Mouse (Mus musculus) layer of hippocampus, postnatal 10 days (tissue): ENCODE results near the gene Fam234b. TPM values are rescaled to one million over a fixed set of nuclear protein-coding genes. Genes with fewer than 3 reads are reported as not detected.

Source experiments
- DNase-seq, 2 experiments: peaks; one replicate each; pipeline ENCODE4 v3.0.0; 2021; ENCODE audit warnings: low spot score in 2 of 2
- total RNA-seq, 2 experiments: library from RNA; stranded (reverse); gene quantifications; 2 replicates each; pipeline ENCODE4 v1.2.3; 2021

Fam234b gene
- total RNA-seq, 2 experiments from 2014 or later: 112 to 127 TPM

GRCm38 (mm10) chr6:135182925-135183324, 14.9 kb upstream of the Fam234b start:
- no peak for DNase-seq

- no peak for DNase-seq
Observed at GRCm38 (mm10) chr6:135183961-135184360, 13.8 kb upstream of the Fam234b start.

DNA sequence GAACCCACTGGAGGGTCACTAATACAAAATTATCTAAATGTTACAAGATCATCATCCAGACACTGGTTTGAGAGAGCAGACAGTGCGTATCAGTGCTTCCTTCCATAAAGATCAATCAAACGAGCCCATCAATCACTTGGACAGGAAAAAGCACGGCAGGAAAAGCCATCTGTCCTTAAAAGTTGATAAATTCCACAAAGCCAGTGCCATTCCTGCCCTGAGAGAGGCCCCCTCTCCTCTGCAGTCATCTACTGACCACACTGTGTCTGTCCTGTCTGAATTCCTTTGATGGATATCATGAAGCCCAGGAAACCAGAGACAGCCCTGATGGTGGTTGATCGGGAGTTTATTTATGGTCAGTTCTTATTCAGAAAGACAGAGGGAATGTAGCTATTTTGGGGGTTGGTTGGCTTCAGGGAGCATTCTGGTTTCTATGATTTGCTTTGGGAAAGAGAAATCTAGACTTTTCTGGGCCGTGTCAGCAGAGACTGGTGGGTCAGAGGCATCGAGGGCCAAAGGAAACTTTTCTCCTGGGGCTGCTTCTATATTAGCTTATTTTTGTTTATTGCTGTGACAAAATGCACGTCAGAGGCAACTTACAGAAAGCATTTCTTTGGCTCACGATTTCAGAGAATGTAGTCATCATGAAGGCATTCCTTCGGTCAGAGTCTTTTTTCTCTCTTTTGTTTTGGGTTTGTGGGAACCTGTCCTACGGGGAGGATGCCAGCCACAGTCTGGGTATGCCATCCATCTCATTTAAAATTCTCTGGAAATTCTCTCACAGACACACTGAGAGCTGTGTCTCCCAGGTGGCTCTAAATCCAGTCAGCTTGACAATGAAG, 10.5 kb upstream of the Fam234b start:
- DNase-seq: no peak

DNA sequence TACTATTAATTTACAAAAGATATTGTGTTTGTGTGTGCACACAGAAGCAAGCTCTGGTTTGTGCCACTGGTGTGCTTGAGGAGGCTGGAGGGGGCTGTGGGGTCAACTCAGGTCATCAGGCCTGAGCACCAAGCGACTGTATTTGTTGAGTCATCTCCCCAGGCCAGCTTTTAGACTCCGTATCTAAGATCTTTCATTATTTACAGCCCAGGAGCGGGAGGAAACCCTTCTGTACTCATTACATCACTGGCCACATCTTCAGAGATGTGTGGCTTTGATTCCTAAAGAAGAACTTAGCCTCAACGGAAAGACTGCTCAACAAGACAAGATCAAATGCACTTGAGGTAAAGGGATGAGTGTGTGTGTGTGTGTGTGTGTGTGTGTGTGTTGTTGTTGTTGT, 9.1 kb upstream of the Fam234b start:
- DNase-seq: no peak

DNA sequence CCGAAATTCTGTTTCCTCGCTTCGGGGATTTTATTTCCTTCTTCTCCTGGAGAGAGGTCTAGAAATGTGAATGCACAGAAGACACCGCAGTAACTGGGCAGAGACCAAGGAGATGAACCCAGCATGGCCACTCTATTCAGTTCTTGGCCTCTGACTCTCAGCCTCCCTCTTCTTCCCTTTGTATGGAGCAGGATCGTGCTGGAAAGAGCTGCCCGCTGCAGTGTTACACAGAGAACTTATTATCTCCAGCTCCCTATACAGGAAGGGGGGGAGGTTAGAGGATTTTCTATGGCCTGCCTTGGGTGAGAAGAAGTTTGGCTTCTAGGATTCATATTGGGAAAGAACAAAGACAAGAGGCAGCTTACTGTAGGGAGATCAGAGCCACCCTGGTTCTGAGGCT, 7.7 kb upstream of the Fam234b start:
- DNase-seq: no peak

GRCm38 (mm10) chr6:135191906-135192305, 5.9 kb upstream of the Fam234b start:
- DNase-seq: no peak

DNA sequence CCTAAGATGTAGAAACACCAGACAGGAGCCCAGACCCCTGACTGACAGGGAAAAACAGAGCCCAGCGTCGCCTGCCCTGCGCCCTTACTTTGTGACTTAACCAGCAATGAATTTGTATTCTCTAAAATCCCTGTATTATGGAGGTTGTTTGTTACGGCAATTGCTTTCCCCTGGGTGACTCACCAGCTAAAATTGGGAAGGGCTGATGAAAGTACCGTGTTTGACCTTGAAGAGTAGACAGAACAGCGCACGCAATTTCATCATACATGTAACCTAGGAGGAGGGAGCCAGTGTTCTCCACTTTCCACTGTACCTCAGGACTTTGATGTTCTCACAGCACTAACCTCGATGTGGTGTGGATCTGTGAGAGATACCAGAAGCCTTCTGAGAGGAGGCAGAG, 4.8 kb upstream of the Fam234b start:
- DNase-seq: no peak

DNA sequence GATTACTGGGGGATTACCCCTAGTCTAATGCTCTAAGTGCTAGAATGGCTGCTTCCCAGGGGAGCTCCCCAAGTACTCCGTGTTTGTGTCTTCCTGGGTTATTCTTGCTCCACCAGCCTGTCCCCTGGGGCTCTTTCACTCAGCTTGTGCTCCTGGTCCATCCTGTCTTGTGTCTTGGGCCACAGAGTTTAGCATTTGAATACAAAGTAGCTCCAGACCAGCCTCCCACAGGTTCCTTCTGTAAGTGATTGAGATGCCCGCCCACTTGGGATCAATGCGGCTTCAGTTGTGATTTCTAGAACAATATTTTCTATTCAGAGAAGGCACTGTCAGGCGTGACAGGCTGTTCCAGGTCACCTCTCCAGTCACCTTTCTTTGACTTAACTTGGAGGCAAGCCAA, 4.0 kb upstream of the Fam234b start:
- DNase-seq: no peak

- no peak for DNase-seq
Observed at GRCm38 (mm10) chr6:135194907-135195306, 2.9 kb upstream of the Fam234b start.

DNA sequence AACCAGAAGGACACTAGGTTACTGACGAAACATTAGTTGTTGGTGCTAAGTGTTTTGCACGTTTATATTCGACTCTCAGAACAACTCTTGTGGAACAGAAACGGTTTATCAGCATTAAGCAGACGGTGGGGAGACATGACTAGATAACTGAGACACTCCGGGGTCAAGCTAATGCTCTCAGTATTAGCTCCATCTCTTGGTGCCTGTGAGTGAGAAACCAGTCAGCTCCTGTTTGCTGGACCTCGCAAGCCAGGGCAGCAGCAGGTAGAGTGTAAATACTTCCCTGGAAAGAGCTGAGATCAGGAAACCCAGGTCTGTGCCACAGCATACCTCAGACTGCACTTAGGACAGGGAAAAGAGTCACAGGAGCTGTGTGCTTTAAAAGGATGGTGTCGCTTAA, 1.1 kb upstream of the Fam234b start:
- no peak for DNase-seq

- no peak for DNase-seq
Observed at GRCm38 (mm10) chr6:135197446-135197845, 331 bp upstream of the Fam234b start.

DNA sequence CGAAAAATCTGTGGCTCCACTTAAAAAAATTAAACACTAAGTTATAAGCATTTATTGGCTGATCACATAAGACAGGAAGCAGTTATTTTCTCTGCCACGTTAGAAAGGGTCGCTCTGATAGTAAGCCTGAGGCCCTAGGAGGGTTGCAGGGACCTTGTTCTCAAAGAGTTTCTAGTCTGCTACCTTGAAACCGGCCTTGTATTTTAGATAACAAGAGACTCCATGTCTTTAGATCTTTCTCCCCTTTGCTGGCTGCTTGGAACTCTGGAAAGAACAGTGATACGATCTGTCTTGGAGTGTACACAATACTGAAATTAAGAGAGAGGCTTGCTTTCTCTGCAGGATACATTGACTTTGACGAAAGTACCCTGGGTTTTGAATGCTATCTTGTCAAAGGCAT, 949 bp downstream of the Fam234b start:
- no peak for DNase-seq

- DNase-seq: no peak
Observed at GRCm38 (mm10) chr6:135200122-135200957, 2.6 kb downstream of the Fam234b start.

- no peak for DNase-seq
Observed at GRCm38 (mm10) chr6:135202668-135203067, 4.9 kb downstream of the Fam234b start.

- peak in 1 of 2 experiments; percentile 44 for DNase-seq
Observed at GRCm38 (mm10) chr6:135203737-135204136, 6.0 kb downstream of the Fam234b start.

DNA sequence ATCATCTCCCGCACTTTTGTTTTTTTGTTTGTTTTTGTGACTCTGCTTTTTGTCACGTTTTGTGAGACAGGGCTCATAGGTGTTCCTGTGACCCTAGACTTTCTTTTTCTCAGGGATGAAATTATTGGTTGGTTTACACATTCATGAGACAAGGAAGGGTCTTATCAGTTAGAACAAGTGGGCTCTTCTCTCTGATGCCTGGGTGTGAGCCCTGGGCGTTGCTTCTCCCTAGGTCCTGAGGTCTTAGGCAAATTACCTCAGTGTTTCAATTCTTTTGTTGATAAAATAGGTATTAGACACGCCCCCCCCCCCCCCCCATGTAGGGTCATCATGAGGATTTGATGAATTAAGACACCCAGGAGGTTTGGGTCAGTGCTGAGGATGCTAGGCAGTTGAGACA, 7.1 kb downstream of the Fam234b start:
- no peak for DNase-seq

DNA sequence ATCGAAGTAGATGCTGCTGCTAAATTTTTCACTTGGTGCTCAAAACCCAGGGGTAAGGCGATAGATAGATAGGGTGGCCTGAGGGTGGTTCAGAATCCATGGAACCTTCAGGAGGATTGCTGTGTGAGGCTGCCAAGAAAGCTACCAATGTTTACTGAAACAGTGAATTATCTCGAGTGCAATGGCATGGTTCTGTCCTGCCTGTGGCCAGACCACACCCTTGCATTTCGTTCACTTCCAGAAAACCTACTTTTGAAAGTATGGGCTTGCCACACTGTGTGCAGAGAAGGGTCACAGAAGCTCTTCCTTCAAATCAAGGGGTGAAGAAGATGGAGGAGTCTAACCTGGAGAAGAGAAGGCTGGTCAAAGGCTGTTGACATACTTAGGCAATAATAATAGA, 8.0 kb downstream of the Fam234b start:
- DNase-seq: no peak

DNA sequence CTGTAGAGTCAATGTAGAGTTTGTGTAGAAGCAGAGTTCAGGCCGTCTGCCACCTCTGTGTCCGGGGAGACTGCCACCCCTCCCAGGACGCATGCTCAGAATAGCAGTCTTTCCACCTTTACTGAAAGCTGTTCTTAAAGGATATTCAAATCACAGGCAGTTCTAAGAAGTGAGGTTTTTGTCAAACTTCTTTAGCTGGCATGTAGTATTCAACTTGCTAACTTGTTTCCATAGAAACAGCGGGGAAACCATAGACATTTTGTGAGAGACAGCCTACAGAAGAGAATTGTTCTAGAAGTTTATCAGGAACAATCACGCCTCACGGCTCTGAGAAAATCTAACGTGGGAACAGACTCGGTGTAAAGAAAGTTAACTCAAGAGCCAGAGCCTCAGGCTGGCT, 9.1 kb downstream of the Fam234b start:
- DNase-seq: no peak

DNA sequence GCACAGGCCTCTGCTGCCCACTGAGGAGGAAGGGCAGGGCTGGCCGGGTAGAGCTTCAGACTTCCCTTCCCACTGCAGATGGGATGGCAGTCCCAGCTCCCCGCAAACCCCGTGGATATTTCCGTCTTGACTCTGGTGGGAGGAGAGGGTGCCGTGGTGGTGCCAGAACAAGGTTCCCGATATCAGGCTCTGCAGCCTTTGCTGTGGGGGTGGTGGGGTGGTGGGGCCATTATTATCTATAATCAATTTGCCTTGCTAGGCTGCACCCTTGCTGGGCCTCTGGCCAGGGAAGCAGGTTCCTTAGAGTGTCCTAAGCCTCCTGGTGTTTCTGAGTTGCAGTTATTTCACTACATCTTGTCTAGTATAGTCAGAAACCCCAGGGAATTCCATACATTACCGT, 13.4 kb downstream of the Fam234b start:
- DNase-seq: no peak

DNA sequence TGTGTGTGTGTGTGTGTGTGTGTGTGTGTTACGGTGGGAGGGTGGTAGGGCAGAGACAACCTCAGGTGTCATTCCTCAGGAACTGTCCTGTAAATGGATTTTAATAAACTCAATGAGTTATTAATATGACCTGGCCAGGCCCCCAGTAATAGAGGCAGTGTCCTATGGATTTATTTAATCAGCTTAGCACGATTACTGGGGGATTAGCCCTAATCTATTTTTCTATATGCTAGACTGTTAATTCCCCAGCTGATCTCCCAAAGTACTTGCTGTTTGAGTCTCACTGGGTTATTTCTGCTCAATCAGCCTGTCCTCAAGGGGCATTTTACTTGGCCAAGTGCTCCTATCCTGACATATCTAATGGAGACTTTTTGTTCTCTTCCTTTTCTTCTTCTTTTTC, 14.9 kb downstream of the Fam234b start:
- no peak for DNase-seq

DNA sequence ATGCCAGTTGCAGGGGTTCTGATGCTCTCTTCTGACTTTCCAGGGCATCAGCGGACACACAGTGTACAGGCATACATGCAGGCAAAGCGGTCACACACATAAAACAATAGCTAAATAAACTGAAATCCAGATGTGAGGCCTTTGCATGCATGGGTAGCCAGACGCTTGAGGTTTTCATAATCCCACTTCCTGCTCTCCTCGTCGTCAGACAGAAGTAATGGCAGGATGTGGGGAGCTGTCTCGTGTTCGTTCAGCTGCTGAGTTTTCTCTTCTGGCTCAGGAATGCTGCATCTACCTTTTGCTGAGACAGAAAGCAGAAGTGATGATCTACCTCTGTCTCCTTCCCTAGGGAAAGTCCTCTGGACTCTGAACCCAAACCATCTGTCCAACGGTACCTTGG, 20.6 kb downstream of the Fam234b start:
- DNase-seq: no peak

DNA sequence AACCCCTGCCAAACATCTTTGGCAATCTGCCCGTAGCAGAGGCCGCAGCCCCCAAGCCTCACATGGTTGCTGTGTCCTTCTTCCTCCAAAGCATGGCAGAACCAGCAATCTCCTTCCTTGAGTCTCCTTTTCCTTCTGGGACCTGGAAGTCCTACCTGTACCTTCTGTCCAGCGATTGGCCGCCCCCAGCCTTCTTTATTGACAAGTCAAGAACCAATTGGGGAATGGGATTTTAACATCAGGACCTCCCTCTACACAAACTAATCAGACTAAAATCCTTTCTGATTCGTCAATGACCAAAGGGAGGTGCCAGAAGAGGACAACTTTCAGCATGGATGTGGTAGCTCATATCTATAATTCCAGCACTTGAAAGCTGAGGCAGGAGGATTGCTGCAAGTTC, 22.1 kb downstream of the Fam234b start:
- no peak for DNase-seq
